Comparison of ENCODE assay signal across 23 mouse cellular contexts in the genomic region with DNA sequence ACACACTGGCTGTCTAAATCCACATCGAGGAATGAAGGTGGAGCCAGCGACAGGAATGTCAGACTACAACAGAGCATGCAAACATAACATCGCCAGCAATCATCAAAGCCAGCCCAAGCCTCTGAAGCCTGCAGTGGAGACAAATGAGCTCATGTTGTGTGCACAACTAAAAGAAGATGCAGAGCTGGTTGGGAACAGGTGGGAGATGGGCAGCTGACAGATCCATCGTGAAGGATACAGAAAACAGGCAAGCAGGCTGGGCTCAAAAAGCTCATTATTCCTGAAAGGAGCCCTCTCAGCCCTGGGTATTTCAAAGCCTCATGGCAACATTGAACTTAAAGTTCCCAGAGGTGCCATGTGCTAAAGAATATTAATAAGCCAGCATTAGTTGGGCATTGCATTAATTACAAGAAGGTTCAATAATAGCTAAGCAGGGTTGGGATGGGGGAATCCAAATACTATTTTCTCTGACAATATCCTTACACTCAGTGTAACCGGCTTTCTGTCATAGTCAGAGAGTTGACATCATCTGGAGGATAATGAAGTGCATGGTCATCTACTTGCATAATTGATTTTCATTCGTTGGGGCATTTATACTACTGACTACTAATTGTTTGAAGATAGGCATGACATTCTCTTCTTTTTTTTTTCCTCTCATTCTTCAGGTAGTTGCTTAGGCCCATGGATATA.
DNase-seq lines count a peak whose midpoint lies in the region; ATAC-seq and TF ChIP-seq lines count a peak whose summit lies in the region.
"Had no signal": no experiment of that assay in that cellular context is flagged by ENCODE, and none has a peak within 500 bp of the region (broad histone marks: within the 10 kb centered on the region; RNA-seq: fewer than 3 reads in every experiment).

No protein-coding gene starts in this region.

- H3K4me3 ChIP-seq in forebrain, embryonic 12.5 days (replicated peaks), result no peak overlapping the region
- H3K4me3 ChIP-seq in forebrain, postnatal 0 days (ENCODE audit: low read depth, low read length), result no peak overlapping the region
- H3K4me3 ChIP-seq in hindbrain, embryonic 12.5 days, result no peak overlapping the region
- H3K4me3 ChIP-seq in midbrain, embryonic 14.5 days (replicated peaks; ENCODE audit: low read depth, low read length), result no peak overlapping the region
- H3K4me3 ChIP-seq: embryonic facial prominence, embryonic 12.5 days; erythroblast, embryonic 14.5 days; heart, adult 2 months; intestine, embryonic 15.5 days; left cerebral cortex, adult 2 months; limb, embryonic 12.5 days; liver, embryonic 12.5 days; neural tube, embryonic 12.5 days had no signal

- 0 out of 2 replicates have a peak overlapping the region, but pooled peaks have one; percentile 56 for H3K27ac ChIP-seq in forebrain, embryonic 12.5 days
- no peak overlapping the region for H3K27ac ChIP-seq in forebrain, postnatal 0 days (ENCODE audit: low read depth, low read length)
- no peak overlapping the region for H3K27ac ChIP-seq in hindbrain, embryonic 12.5 days
- no peak overlapping the region; the same call in 1 of the 2 replicates for H3K27ac ChIP-seq in midbrain, embryonic 14.5 days (replicated peaks; ENCODE audit: low read depth, low read length)
- H3K27ac ChIP-seq: embryonic facial prominence, embryonic 12.5 days; heart, adult 2 months; intestine, embryonic 15.5 days; left cerebral cortex, adult 2 months; limb, embryonic 12.5 days; liver, embryonic 12.5 days; neural tube, embryonic 12.5 days had no signal

- H3K36me3 ChIP-seq in forebrain, embryonic 12.5 days (replicated peaks), result no peaks in the 10 kb centered on the region
- no peaks in the 10 kb centered on the region for H3K36me3 ChIP-seq in forebrain, postnatal 0 days (ENCODE audit: insufficient read depth)
- H3K36me3 ChIP-seq in hindbrain, embryonic 12.5 days, result no peaks in the 10 kb centered on the region
- H3K36me3 ChIP-seq in midbrain, embryonic 14.5 days (ENCODE audit: control insufficient read depth, insufficient read depth, low read length), result no peaks in the 10 kb centered on the region
- H3K36me3 ChIP-seq: embryonic facial prominence, embryonic 12.5 days; intestine, embryonic 15.5 days; limb, embryonic 12.5 days; liver, embryonic 12.5 days; neural tube, embryonic 12.5 days had no signal

- WGBS in forebrain, embryonic 12.5 days, result 56% methylated on average over 6 of the region's 6 CpGs
- WGBS in forebrain, postnatal 0 days, result 31% methylated on average over 6 of the region's 6 CpGs
- 46% methylated on average over 6 of the region's 6 CpGs for WGBS in hindbrain, embryonic 12.5 days
- WGBS in midbrain, embryonic 14.5 days, result 22% methylated on average over 6 of the region's 6 CpGs

- H3K9ac ChIP-seq in forebrain, embryonic 12.5 days, result no peak overlapping the region
- H3K9ac ChIP-seq in forebrain, postnatal 0 days, result no peak overlapping the region
- no peak overlapping the region for H3K9ac ChIP-seq in hindbrain, embryonic 12.5 days
- H3K9ac ChIP-seq in midbrain, embryonic 14.5 days (replicated peaks; ENCODE audit: low read length), result no peak overlapping the region
- H3K9ac ChIP-seq: embryonic facial prominence, embryonic 12.5 days; intestine, embryonic 15.5 days; limb, embryonic 12.5 days; liver, embryonic 12.5 days; lung, embryonic 14.5 days; neural tube, embryonic 12.5 days had no signal

- H3K9me3 ChIP-seq in forebrain, embryonic 12.5 days, result no peaks in the 10 kb centered on the region
- no peaks in the 10 kb centered on the region for H3K9me3 ChIP-seq in forebrain, postnatal 0 days (ENCODE audit: low read length)
- no peaks in the 10 kb centered on the region for H3K9me3 ChIP-seq in hindbrain, embryonic 12.5 days (replicated peaks)
- no peaks in the 10 kb centered on the region for H3K9me3 ChIP-seq in midbrain, embryonic 14.5 days (ENCODE audit: control insufficient read depth, low read length)
- H3K9me3 ChIP-seq: embryonic facial prominence, embryonic 12.5 days; intestine, embryonic 15.5 days; limb, embryonic 12.5 days; liver, embryonic 12.5 days; neural tube, embryonic 12.5 days had no signal

- peak; percentile 47; the same call in 1 of the 2 replicates for ATAC-seq in forebrain, embryonic 12.5 days (ENCODE audit: low FRiP score)
- no peak for ATAC-seq in forebrain, postnatal 0 days
- peak; percentile 36 for ATAC-seq in hindbrain, embryonic 12.5 days (ENCODE audit: low FRiP score)
- ATAC-seq in midbrain, embryonic 14.5 days (ENCODE audit: low FRiP score, low TSS enrichment), result 0 out of 2 replicates have a peak, but pooled peaks have one; percentile 17
- ATAC-seq: intestine, embryonic 15.5 days; liver, embryonic 12.5 days had no signal

- H3K27me3 ChIP-seq in forebrain, embryonic 12.5 days, result no peaks in the 10 kb centered on the region
- H3K27me3 ChIP-seq in forebrain, postnatal 0 days (ENCODE audit: insufficient read depth, low read length), result no peaks in the 10 kb centered on the region
- H3K27me3 ChIP-seq in hindbrain, embryonic 12.5 days, result peaks cover 40% of the 10 kb centered on the region
- H3K27me3 ChIP-seq in midbrain, embryonic 14.5 days (ENCODE audit: control insufficient read depth, insufficient read depth, low read length), result 0 out of 2 replicates have a peak, but pooled peaks cover 2% of the 10 kb centered on the region
- H3K27me3 ChIP-seq: CH12.LX; embryonic facial prominence, embryonic 12.5 days; intestine, embryonic 15.5 days; limb, embryonic 12.5 days; liver, embryonic 12.5 days; neural tube, embryonic 12.5 days had no signal

- DNase-seq in forebrain, postnatal 0 days, result no peak
- peak; percentile 9 for DNase-seq in embryo, embryonic 11 days
- peak; percentile 40 for DNase-seq in midbrain, embryonic 14.5 days
- DNase-seq in yolk sac, embryonic 10.5 days (ENCODE audit: low spot score), result no peak
- no peak for DNase-seq in layer of hippocampus, postnatal 25 days (ENCODE audit: extremely low spot score in 1 of 2, low spot score in 1 of 2)
- DNase-seq: cerebellum, adult 18-20 months; cerebellum, postnatal 36 days; gastrocnemius, postnatal 14 days; heart, adult 2 months; heart, postnatal 36 days; kidney, postnatal 36 days; lung, embryonic 14.5 days; lung, postnatal 4 days had no signal

- H3K4me1 ChIP-seq in forebrain, embryonic 12.5 days, result peaks cover 23% of the 10 kb centered on the region
- 0 out of 2 replicates have a peak, but pooled peaks cover 5% of the 10 kb centered on the region for H3K4me1 ChIP-seq in forebrain, postnatal 0 days (ENCODE audit: insufficient read depth)
- peaks cover 18% of the 10 kb centered on the region for H3K4me1 ChIP-seq in hindbrain, embryonic 12.5 days
- H3K4me1 ChIP-seq in midbrain, embryonic 14.5 days (ENCODE audit: control insufficient read depth, insufficient read depth, low read length), result peaks cover 20% of the 10 kb centered on the region
- H3K4me1 ChIP-seq: embryonic facial prominence, embryonic 12.5 days; intestine, embryonic 15.5 days; limb, embryonic 12.5 days; liver, embryonic 12.5 days had no signal

- H3K4me2 ChIP-seq in forebrain, embryonic 12.5 days, result no peak overlapping the region
- H3K4me2 ChIP-seq in forebrain, postnatal 0 days (ENCODE audit: low read depth), result no peak overlapping the region
- H3K4me2 ChIP-seq in hindbrain, embryonic 12.5 days (replicated peaks), result no peak overlapping the region
- no peak overlapping the region for H3K4me2 ChIP-seq in midbrain, embryonic 14.5 days (ENCODE audit: low read length)
- H3K4me2 ChIP-seq: embryonic facial prominence, embryonic 12.5 days; intestine, embryonic 15.5 days; limb, embryonic 12.5 days; liver, embryonic 12.5 days; lung, embryonic 14.5 days; neural tube, embryonic 12.5 days had no signal

- no peak for TF ChIP-seq CTCF in forebrain, postnatal 0 days (IDR thresholded peaks at IDR 0.05; ENCODE audit: low read depth)

Comparison
In these comparisons a context has a peak if more than half of its experiments do, and no peak if none do; other contexts are left out.
1. DNase-seq: peak in embryo, embryonic 11 days (single experiment) and midbrain, embryonic 14.5 days (single experiment); none in forebrain, postnatal 0 days (single experiment), yolk sac, embryonic 10.5 days (single experiment) and layer of hippocampus, postnatal 25 days (0 of 2).